Mouse (Mus musculus): ENCODE measurements at regions not wholly inside any gene's neighbourhood (a gene's known extent, or its start where the extent isn't known, plus 50 kb on each side); places are given as distances from the start of the nearest gene placed in this dataset.

DNA sequence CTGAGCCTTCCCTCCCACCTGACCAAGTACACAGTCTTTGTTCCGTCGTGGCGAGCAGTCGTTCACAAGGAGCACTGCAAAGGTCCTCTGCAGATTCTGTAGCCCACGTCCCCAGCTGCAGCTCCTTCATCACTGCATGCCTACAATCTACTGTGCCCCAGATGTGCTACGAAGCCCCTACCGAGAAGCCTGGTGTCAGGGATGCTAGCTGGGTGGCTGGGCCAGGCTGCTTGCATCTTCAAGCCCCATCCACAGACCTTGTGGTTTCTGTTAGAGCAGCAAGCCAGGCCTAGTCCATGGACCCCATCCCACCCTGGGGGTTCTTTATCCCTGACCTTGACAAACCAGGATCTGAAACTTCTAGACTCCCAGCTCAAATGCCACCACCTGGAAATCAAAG, 266.3 kb upstream of the 3110018I06Rik start:
- TF ChIP-seq CTCF (IDR thresholded peaks at IDR 0.05; ENCODE audit: borderline replicate concordance, insufficient read depth, low read depth, low read length) (no peak), POLR2A (IDR thresholded peaks at IDR 0.05; ENCODE audit: borderline replicate concordance, insufficient read depth, low read length) (no peak)
- 86% methylated on average over 7 of the region's 7 CpGs for WGBS
- Histone ChIP-seq H3K27ac (ENCODE audit: insufficient read depth, low read length) (no peak overlapping the region), H3K4me1 (ENCODE audit: control insufficient read depth, insufficient read depth, low read length) (no peaks in the 10 kb centered on the region), H3K27me3 (ENCODE audit: control insufficient read depth, insufficient read depth, low read length) (no peaks in the 10 kb centered on the region; the same call in 1 of the 2 replicates), H3K4me3 (replicated peaks; ENCODE audit: insufficient read depth, low read depth, low read length) (no peak overlapping the region)
- DNase-seq = no peak

DNA sequence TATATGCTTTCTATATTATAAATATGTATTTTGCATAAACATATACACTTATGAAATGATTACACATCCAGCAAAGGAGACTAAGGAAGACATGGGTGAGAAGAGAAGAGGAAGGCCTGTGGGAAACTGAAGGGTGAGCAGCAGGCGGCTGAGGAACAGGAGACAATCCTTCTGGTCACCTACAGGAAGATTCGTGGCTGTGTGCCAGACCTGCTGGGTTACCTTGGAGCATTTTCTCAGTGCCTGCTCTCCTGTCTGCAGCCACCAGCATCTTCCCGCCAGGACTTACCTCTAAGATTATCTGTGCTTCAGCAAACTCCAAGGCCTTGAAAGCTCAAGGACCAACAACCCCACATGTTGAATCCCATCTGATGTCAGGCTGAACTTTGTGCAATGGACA, 258.3 kb upstream of the 3110018I06Rik start:
- Histone ChIP-seq H3K4me1 (ENCODE audit: control insufficient read depth, insufficient read depth, low read length) (no peaks in the 10 kb centered on the region), H3K27ac (ENCODE audit: insufficient read depth, low read length) (no peak overlapping the region), H3K27me3 (ENCODE audit: control insufficient read depth, insufficient read depth, low read length) (no peaks in the 10 kb centered on the region), H3K4me3 (replicated peaks; ENCODE audit: insufficient read depth, low read depth, low read length) (no peak overlapping the region)
- no peak for TF ChIP-seq POLR2A (IDR thresholded peaks at IDR 0.05; ENCODE audit: borderline replicate concordance, insufficient read depth, low read length)
- TF ChIP-seq CTCF (IDR thresholded peaks at IDR 0.05; ENCODE audit: borderline replicate concordance, insufficient read depth, low read depth, low read length) = no peak
- WGBS = 34% methylated on average over 3 of the region's 3 CpGs
- DNase-seq = peak; percentile 48 to 64

DNA sequence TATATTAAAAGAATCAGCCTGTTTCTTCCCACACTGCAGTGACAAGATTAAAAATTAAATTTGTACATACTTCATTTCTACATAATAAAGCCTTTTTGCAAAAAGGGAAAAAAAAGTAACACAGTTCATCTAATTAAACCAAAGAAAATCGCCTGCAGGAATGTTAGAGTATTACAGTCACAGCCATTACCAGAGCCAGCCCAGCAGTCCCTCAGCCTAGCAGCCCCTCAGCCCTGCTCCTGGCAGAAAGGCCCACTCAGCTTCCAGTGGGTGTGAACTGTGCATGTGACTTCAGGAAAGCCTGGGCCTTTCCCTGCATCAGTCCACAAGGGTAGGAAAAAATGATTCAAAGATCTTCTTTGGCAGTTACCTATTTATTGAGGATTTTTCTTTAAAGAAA, 256.8 kb upstream of the 3110018I06Rik start:
- WGBS = 80% methylated on average over 1 of the region's 1 CpGs
- TF ChIP-seq POLR2A (IDR thresholded peaks at IDR 0.05; ENCODE audit: borderline replicate concordance, insufficient read depth, low read length) (no peak), CTCF (IDR thresholded peaks at IDR 0.05; ENCODE audit: borderline replicate concordance, insufficient read depth, low read depth, low read length) (no peak)

DNA sequence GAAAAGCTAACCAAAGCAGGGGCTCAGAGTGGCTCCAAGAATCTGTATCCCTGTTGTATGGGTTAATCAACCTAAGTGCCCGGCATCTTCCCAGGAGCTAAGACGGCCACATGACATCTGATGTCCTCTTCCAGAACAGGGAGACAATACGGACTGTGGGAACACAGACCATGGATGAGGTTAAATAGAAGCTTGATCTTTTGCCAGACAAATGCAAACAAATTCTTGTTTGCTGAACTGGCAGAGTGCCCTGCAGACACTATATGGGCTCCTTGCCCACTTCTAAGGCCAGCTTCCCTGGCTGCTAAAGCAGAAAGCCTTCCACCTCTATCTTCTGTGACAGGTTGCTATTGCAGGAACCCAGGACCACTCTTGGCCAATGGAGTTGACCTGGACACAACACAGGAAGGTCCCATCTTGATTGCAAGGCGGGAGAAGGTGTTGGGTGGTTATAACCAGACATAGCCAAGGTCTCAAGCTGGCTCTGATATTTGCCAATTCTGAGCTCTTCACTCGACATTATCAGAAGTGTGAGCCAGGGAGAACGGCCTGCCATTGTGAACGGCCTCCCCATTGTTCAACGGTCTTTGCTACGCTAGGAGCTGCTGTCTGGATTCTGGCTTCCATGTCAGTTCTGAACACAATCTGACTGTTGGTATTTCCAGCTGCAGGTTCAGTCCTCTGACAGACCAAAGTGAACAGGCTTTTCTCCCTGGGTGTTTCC, 237.5 kb upstream of the 3110018I06Rik start:
- TF ChIP-seq CTCF (IDR thresholded peaks at IDR 0.05; ENCODE audit: borderline replicate concordance, insufficient read depth, low read depth, low read length) (no peak), POLR2A (IDR thresholded peaks at IDR 0.05; ENCODE audit: borderline replicate concordance, insufficient read depth, low read length) (no peak)
- DNase-seq = no peak
- H3K4me1 ChIP-seq (ENCODE audit: control insufficient read depth, insufficient read depth, low read length) = no peaks in the 10 kb centered on the region
- H3K27me3 ChIP-seq (ENCODE audit: control insufficient read depth, insufficient read depth, low read length) = no peaks in the 10 kb centered on the region
- WGBS = 55% methylated on average over 9 of the region's 9 CpGs
- H3K4me3 ChIP-seq (replicated peaks; ENCODE audit: insufficient read depth, low read depth, low read length) = no peak overlapping the region
- no peak overlapping the region for H3K27ac ChIP-seq (ENCODE audit: insufficient read depth, low read length)

More for the DNA sequence above, 256.8 kb upstream of the 3110018I06Rik start:
- H3K4me1 ChIP-seq (ENCODE audit: control insufficient read depth, insufficient read depth, low read length) = no peaks in the 10 kb centered on the region
- H3K27ac ChIP-seq (ENCODE audit: insufficient read depth, low read length) = no peak overlapping the region
- DNase-seq = no peak
- H3K27me3 ChIP-seq (ENCODE audit: control insufficient read depth, insufficient read depth, low read length) = no peaks in the 10 kb centered on the region
- no peak overlapping the region for H3K4me3 ChIP-seq (replicated peaks; ENCODE audit: insufficient read depth, low read depth, low read length)

DNA sequence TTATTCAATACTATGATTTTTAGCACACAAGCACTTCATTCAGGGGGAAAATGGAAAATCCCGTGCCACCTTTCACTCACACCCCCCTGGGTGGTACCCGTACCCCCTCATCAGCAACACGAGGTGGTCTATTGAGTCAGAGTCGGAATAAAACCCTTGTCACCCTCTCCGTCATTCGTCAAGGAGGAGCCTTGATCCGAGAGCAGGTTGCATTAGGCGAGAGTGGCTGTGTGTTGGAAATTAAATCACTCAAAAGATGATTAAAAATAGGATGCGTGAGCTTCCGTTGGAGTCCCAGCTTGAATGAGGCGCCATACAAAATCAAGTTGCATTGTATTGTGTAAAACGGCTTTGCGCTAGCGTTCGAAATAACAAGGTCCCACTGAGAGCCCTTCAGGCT, 236.5 kb upstream of the 3110018I06Rik start:
- no peak overlapping the region for H3K4me3 ChIP-seq (replicated peaks; ENCODE audit: insufficient read depth, low read depth, low read length)
- DNase-seq = no peak
- no peak overlapping the region for H3K27ac ChIP-seq (ENCODE audit: insufficient read depth, low read length)
- WGBS = 53% methylated on average over 15 of the region's 15 CpGs
- no peaks in the 10 kb centered on the region for H3K27me3 ChIP-seq (ENCODE audit: control insufficient read depth, insufficient read depth, low read length)
- no peak for TF ChIP-seq CTCF (IDR thresholded peaks at IDR 0.05; ENCODE audit: borderline replicate concordance, insufficient read depth, low read depth, low read length)
- no peak for TF ChIP-seq POLR2A (IDR thresholded peaks at IDR 0.05; ENCODE audit: borderline replicate concordance, insufficient read depth, low read length)
- H3K4me1 ChIP-seq (ENCODE audit: control insufficient read depth, insufficient read depth, low read length) = no peaks in the 10 kb centered on the region

DNA sequence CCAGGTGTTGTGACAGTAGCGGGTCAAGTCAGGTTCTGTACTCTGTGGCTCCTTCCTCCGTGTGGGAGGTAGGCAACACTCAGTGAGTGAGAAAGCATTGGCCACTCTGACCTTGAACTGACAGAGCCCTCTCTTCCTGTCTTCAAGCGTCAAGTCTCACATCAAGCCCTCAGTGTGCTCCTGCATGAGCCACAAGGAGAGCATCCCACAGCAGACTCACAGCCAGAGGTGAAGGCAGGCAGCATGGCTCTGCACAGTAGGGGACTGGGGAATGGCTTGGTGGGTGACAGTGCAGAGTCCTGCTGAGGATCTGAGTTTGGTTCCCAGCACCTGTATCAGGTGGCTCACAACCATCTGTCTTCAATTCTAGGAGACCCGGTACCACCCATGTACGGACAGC, 226.4 kb upstream of the 3110018I06Rik start:
- Histone ChIP-seq H3K4me1 (ENCODE audit: control insufficient read depth, insufficient read depth, low read length) (no peaks in the 10 kb centered on the region), H3K4me3 (replicated peaks; ENCODE audit: insufficient read depth, low read depth, low read length) (no peak overlapping the region), H3K27ac (ENCODE audit: insufficient read depth, low read length) (no peak overlapping the region), H3K27me3 (ENCODE audit: control insufficient read depth, insufficient read depth, low read length) (no peaks in the 10 kb centered on the region)
- DNase-seq = no peak
- 78% methylated on average over 5 of the region's 5 CpGs for WGBS
- no peak for TF ChIP-seq POLR2A (IDR thresholded peaks at IDR 0.05; ENCODE audit: borderline replicate concordance, insufficient read depth, low read length)
- no peak for TF ChIP-seq CTCF (IDR thresholded peaks at IDR 0.05; ENCODE audit: borderline replicate concordance, insufficient read depth, low read depth, low read length)

DNA sequence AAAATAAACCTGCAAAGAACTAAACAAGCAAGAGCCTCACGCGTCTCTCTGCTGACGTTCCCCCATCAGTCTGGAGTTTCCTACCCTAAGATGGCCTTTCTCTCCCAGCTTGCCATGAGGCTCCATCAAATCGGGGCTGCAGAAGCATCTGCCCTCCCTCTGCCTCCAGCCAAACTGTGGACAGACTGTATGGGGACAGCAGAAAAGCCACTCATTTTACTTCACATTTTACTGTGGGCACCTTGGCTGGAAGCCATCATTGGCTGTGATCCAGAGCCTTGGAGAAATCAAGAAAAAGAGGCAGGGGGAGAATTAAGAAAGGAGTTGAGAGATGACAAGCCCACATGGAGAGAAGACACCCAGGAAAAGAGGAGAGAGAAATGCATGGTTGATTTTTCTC, 225.9 kb upstream of the 3110018I06Rik start:
- TF ChIP-seq CTCF (IDR thresholded peaks at IDR 0.05; ENCODE audit: borderline replicate concordance, insufficient read depth, low read depth, low read length) (no peak), POLR2A (IDR thresholded peaks at IDR 0.05; ENCODE audit: borderline replicate concordance, insufficient read depth, low read length) (no peak)
- 15% methylated on average over 4 of the region's 4 CpGs for WGBS
- no peak overlapping the region for H3K4me3 ChIP-seq (replicated peaks; ENCODE audit: insufficient read depth, low read depth, low read length)
- no peak overlapping the region for H3K27ac ChIP-seq (ENCODE audit: insufficient read depth, low read length)
- no peaks in the 10 kb centered on the region for H3K4me1 ChIP-seq (ENCODE audit: control insufficient read depth, insufficient read depth, low read length)
- H3K27me3 ChIP-seq (ENCODE audit: control insufficient read depth, insufficient read depth, low read length) = no peaks in the 10 kb centered on the region
- no peak for DNase-seq

DNA sequence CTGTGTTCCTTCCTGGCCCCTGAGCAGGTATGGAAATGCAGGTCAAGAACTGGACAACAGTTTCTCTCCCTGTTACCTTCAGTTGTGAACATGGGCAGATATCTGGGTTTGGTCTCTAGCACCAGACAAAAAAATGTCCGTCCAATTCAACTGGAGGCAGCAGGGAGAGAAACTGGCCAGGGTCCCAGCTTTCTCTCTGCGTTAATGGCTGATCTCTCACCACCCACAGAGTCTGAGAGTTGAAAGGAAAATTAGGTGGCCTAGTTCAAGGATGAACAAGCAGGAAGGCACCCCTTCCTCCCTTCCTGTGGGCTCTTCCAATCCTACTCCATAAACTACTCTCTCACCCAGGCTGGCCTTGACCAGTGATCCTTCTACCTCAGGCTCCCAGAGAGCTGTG, 221.7 kb upstream of the 3110018I06Rik start:
- WGBS = 15% methylated on average over 2 of the region's 2 CpGs
- H3K4me1 ChIP-seq (ENCODE audit: control insufficient read depth, insufficient read depth, low read length) = no peaks in the 10 kb centered on the region; the same call in 1 of the 2 replicates
- DNase-seq = no peak
- no peak overlapping the region for H3K4me3 ChIP-seq (replicated peaks; ENCODE audit: insufficient read depth, low read depth, low read length)
- H3K27me3 ChIP-seq (ENCODE audit: control insufficient read depth, insufficient read depth, low read length) = no peaks in the 10 kb centered on the region
- TF ChIP-seq POLR2A (IDR thresholded peaks at IDR 0.05; ENCODE audit: borderline replicate concordance, insufficient read depth, low read length) (no peak), CTCF (IDR thresholded peaks at IDR 0.05; ENCODE audit: borderline replicate concordance, insufficient read depth, low read depth, low read length) (no peak)
- no peak overlapping the region for H3K27ac ChIP-seq (ENCODE audit: insufficient read depth, low read length)

Data from cerebellum, adult 2 months (tissue).